Mouse (Mus musculus): Measurements from ENCODE around the gene Iqgap3. TPM values are rescaled to one million over a fixed set of nuclear protein-coding genes. Genes with fewer than 3 reads are reported as not detected.

The Iqgap3 gene
- polyA plus RNA-seq, 1 experiment, result 20.1 TPM

GRCm38 (mm10) chr3:88114396-88114795, 32.6 kb downstream of the Iqgap3 start:
- Histone ChIP-seq H3K4me1 (ENCODE audit: control insufficient read depth, insufficient read depth, low read length) (no peaks in the 10 kb centered on the region), H3K27ac (ENCODE audit: insufficient read depth, low read length) (no peak overlapping the region), H3K4me3 (ENCODE audit: insufficient read depth, low read length) (no peak overlapping the region)
- TF ChIP-seq CTCF (IDR thresholded peaks at IDR 0.05; ENCODE audit: borderline replicate concordance, insufficient read depth, low read length) (no peak), POLR2A (IDR thresholded peaks at IDR 0.05; ENCODE audit: low read depth, low read length) (no peak)

- no peak overlapping the region for H3K4me3 ChIP-seq (ENCODE audit: insufficient read depth, low read length)
- no peak for TF ChIP-seq POLR2A (IDR thresholded peaks at IDR 0.05; ENCODE audit: low read depth, low read length)
- no peak for TF ChIP-seq CTCF (IDR thresholded peaks at IDR 0.05; ENCODE audit: borderline replicate concordance, insufficient read depth, low read length)
- no peak overlapping the region for H3K27ac ChIP-seq (ENCODE audit: insufficient read depth, low read length)
- H3K4me1 ChIP-seq (ENCODE audit: control insufficient read depth, insufficient read depth, low read length), result no peaks in the 10 kb centered on the region
Measured at GRCm38 (mm10) chr3:88120117-88120651, 38.4 kb downstream of the Iqgap3 start.

GRCm38 (mm10) chr3:88121164-88122131, 39.7 kb downstream of the Iqgap3 start:
- no peak overlapping the region for H3K4me3 ChIP-seq (ENCODE audit: insufficient read depth, low read length)
- no peak overlapping the region for H3K27ac ChIP-seq (ENCODE audit: insufficient read depth, low read length)
- no peaks in the 10 kb centered on the region for H3K4me1 ChIP-seq (ENCODE audit: control insufficient read depth, insufficient read depth, low read length)
- TF ChIP-seq CTCF (IDR thresholded peaks at IDR 0.05; ENCODE audit: borderline replicate concordance, insufficient read depth, low read length), result no peak
- no peak for TF ChIP-seq POLR2A (IDR thresholded peaks at IDR 0.05; ENCODE audit: low read depth, low read length)

- H3K4me3 ChIP-seq (ENCODE audit: insufficient read depth, low read length), result no peak overlapping the region
- TF ChIP-seq CTCF (IDR thresholded peaks at IDR 0.05; ENCODE audit: borderline replicate concordance, insufficient read depth, low read length) (no peak), POLR2A (IDR thresholded peaks at IDR 0.05; ENCODE audit: low read depth, low read length) (no peak)
Measured at GRCm38 (mm10) chr3:88125195-88125594, 43.4 kb downstream of the Iqgap3 start.

GRCm38 (mm10) chr3:88126181-88126580, 44.4 kb downstream of the Iqgap3 start:
- Histone ChIP-seq H3K4me1 (ENCODE audit: control insufficient read depth, insufficient read depth, low read length) (no peaks in the 10 kb centered on the region), H3K27ac (ENCODE audit: insufficient read depth, low read length) (no peak overlapping the region), H3K4me3 (ENCODE audit: insufficient read depth, low read length) (no peak overlapping the region)
- TF ChIP-seq POLR2A (IDR thresholded peaks at IDR 0.05; ENCODE audit: low read depth, low read length) (no peak), CTCF (IDR thresholded peaks at IDR 0.05; ENCODE audit: borderline replicate concordance, insufficient read depth, low read length) (no peak)

More at GRCm38 (mm10) chr3:88125195-88125594, 43.4 kb downstream of the Iqgap3 start:
- no peak overlapping the region for H3K27ac ChIP-seq (ENCODE audit: insufficient read depth, low read length)
- H3K4me1 ChIP-seq (ENCODE audit: control insufficient read depth, insufficient read depth, low read length), result no peaks in the 10 kb centered on the region

GRCm38 (mm10) chr3:88127636-88128035, 45.9 kb downstream of the Iqgap3 start:
- Histone ChIP-seq H3K27ac (ENCODE audit: insufficient read depth, low read length) (no peak overlapping the region), H3K4me3 (ENCODE audit: insufficient read depth, low read length) (no peak overlapping the region), H3K4me1 (ENCODE audit: control insufficient read depth, insufficient read depth, low read length) (no peaks in the 10 kb centered on the region)
- TF ChIP-seq POLR2A (IDR thresholded peaks at IDR 0.05; ENCODE audit: low read depth, low read length) (no peak), CTCF (IDR thresholded peaks at IDR 0.05; ENCODE audit: borderline replicate concordance, insufficient read depth, low read length) (no peak)

- Histone ChIP-seq H3K27ac (ENCODE audit: insufficient read depth, low read length) (no peak overlapping the region), H3K4me1 (ENCODE audit: control insufficient read depth, insufficient read depth, low read length) (no peaks in the 10 kb centered on the region), H3K4me3 (ENCODE audit: insufficient read depth, low read length) (no peak overlapping the region)
- TF ChIP-seq POLR2A (IDR thresholded peaks at IDR 0.05; ENCODE audit: low read depth, low read length) (no peak), CTCF (IDR thresholded peaks at IDR 0.05; ENCODE audit: borderline replicate concordance, insufficient read depth, low read length) (no peak)
Measured at GRCm38 (mm10) chr3:88128056-88128455, 46.3 kb downstream of the Iqgap3 start.

GRCm38 (mm10) chr3:88129006-88129405, 47.2 kb downstream of the Iqgap3 start:
- no peaks in the 10 kb centered on the region for H3K4me1 ChIP-seq (ENCODE audit: control insufficient read depth, insufficient read depth, low read length)
- TF ChIP-seq CTCF (IDR thresholded peaks at IDR 0.05; ENCODE audit: borderline replicate concordance, insufficient read depth, low read length), result no peak
- no peak for TF ChIP-seq POLR2A (IDR thresholded peaks at IDR 0.05; ENCODE audit: low read depth, low read length)
- no peak overlapping the region for H3K4me3 ChIP-seq (ENCODE audit: insufficient read depth, low read length)
- H3K27ac ChIP-seq (ENCODE audit: insufficient read depth, low read length), result no peak overlapping the region

GRCm38 (mm10) chr3:88131071-88131470, 49.3 kb downstream of the Iqgap3 start:
- no peak overlapping the region for H3K4me3 ChIP-seq (ENCODE audit: insufficient read depth, low read length)
- no peaks in the 10 kb centered on the region for H3K4me1 ChIP-seq (ENCODE audit: control insufficient read depth, insufficient read depth, low read length)
- TF ChIP-seq CTCF (IDR thresholded peaks at IDR 0.05; ENCODE audit: borderline replicate concordance, insufficient read depth, low read length) (no peak), POLR2A (IDR thresholded peaks at IDR 0.05; ENCODE audit: low read depth, low read length) (no peak)
- H3K27ac ChIP-seq (ENCODE audit: insufficient read depth, low read length), result no peak overlapping the region

- H3K4me3 ChIP-seq (ENCODE audit: insufficient read depth, low read length), result no peak overlapping the region
- TF ChIP-seq CTCF (IDR thresholded peaks at IDR 0.05; ENCODE audit: borderline replicate concordance, insufficient read depth, low read length), result no peak
- TF ChIP-seq POLR2A (IDR thresholded peaks at IDR 0.05; ENCODE audit: low read depth, low read length), result no peak
- no peak overlapping the region for H3K27ac ChIP-seq (ENCODE audit: insufficient read depth, low read length)
Measured at GRCm38 (mm10) chr3:88132492-88132891, 50.7 kb downstream of the Iqgap3 start.

More at GRCm38 (mm10) chr3:88132492-88132891, 50.7 kb downstream of the Iqgap3 start:
- no peaks in the 10 kb centered on the region for H3K4me1 ChIP-seq (ENCODE audit: control insufficient read depth, insufficient read depth, low read length)

Data from embryonic fibroblast, embryonic 13.5 days (primary cell).